Mouse (Mus musculus) brain, adult 2 months (tissue): Measurements from ENCODE around the gene Kbtbd13.

Experiments used
- DNase-seq: peaks from one replicate; pipeline ENCODE4 v3.0.0; 2011; ENCODE audit warnings: low read depth, low spot score

Kbtbd13 gene

GRCm38 (mm10) chr9:65391613-65391964, at the start of gene Kbtbd13:
TSS of gene Kbtbd13 (minus strand) at chr9:65391652.
- DNase-seq: no peak

- DNase-seq: peak; percentile 95
Observed at GRCm38 (mm10) chr9:65435671-65436301, 44.3 kb upstream of the Kbtbd13 start, which contains the start of gene Mtfmt. TSS of gene Mtfmt (plus strand) at chr9:65435782.

- DNase-seq: no peak
Observed at GRCm38 (mm10) chr9:65435211-65435610, 43.8 kb upstream of the Kbtbd13 start.

- peak; percentile 27 for DNase-seq
Observed at GRCm38 (mm10) chr9:65434140-65434539, 42.7 kb upstream of the Kbtbd13 start.

- peak; percentile 88 for DNase-seq
Observed at GRCm38 (mm10) chr9:65432236-65432635, 40.8 kb upstream of the Kbtbd13 start.

- no peak for DNase-seq
Observed at GRCm38 (mm10) chr9:65430921-65431320, 39.5 kb upstream of the Kbtbd13 start.

GRCm38 (mm10) chr9:65430401-65430800, 38.9 kb upstream of the Kbtbd13 start:
- no peak for DNase-seq

GRCm38 (mm10) chr9:65428003-65428402, 36.6 kb upstream of the Kbtbd13 start:
- DNase-seq: no peak

- no peak for DNase-seq
Observed at GRCm38 (mm10) chr9:65427511-65427910, 36.1 kb upstream of the Kbtbd13 start.

GRCm38 (mm10) chr9:65424393-65424792, 32.9 kb upstream of the Kbtbd13 start:
- no peak for DNase-seq

- no peak for DNase-seq
Observed at GRCm38 (mm10) chr9:65422760-65423501, 31.5 kb upstream of the Kbtbd13 start, which contains the start of gene Slc51b. TSS of gene Slc51b (minus strand) at chr9:65422955.

- no peak for DNase-seq
Observed at GRCm38 (mm10) chr9:65419633-65420032, 28.2 kb upstream of the Kbtbd13 start.

GRCm38 (mm10) chr9:65417738-65418137, 26.3 kb upstream of the Kbtbd13 start:
- no peak for DNase-seq

- DNase-seq: peak; percentile 71
Observed at GRCm38 (mm10) chr9:65411326-65411725, 19.9 kb upstream of the Kbtbd13 start.

GRCm38 (mm10) chr9:65410378-65410777, 18.9 kb upstream of the Kbtbd13 start:
- DNase-seq: no peak

- no peak for DNase-seq
Observed at GRCm38 (mm10) chr9:65408871-65409295, 17.4 kb upstream of the Kbtbd13 start.

- DNase-seq: peak; percentile 18
Observed at GRCm38 (mm10) chr9:65407861-65408260, 16.4 kb upstream of the Kbtbd13 start.

GRCm38 (mm10) chr9:65407327-65407726, 15.9 kb upstream of the Kbtbd13 start:
- no peak for DNase-seq

- peak; percentile 53 for DNase-seq
Observed at GRCm38 (mm10) chr9:65405184-65405449, 13.7 kb upstream of the Kbtbd13 start.

GRCm38 (mm10) chr9:65404331-65405183, 13.1 kb upstream of the Kbtbd13 start:
- peak; percentile 86 for DNase-seq

GRCm38 (mm10) chr9:65399934-65400333, 8.5 kb upstream of the Kbtbd13 start:
- no peak for DNase-seq

- DNase-seq: peak; percentile 60
Observed at GRCm38 (mm10) chr9:65398279-65398678, 6.8 kb upstream of the Kbtbd13 start, which contains the start of gene Rasl12. TSS of gene Rasl12 (plus strand) at chr9:65398506.
